In genomic region chr1:139083382-139083781, GRCm38 (mm10) we compare ENCODE assay signal across 14 mouse cellular contexts.
DNase-seq lines count a peak whose midpoint lies in the region; ATAC-seq and TF ChIP-seq lines count a peak whose summit lies in the region.
"Had no signal": no experiment of that assay in that cellular context is flagged by ENCODE, and none has a peak within 500 bp of the region (broad histone marks: within the 10 kb centered on the region; RNA-seq: fewer than 3 reads in every experiment).

No protein-coding gene starts in this region.

- intact Hi-C loops in gastrocnemius, adult 2 months (cut with DNase I) = loop anchor here (1.0 to 5.0 kb wide), 3 partner anchors 171 to 249 kb away; no protein-coding TSS in a partner anchor
- intact Hi-C loops in gastrocnemius, postnatal 36 days (cut with DNase I) = loop anchor here (5.0 kb wide), 1 partner anchor 246 kb away; no protein-coding TSS in a partner anchor

- no peak for ATAC-seq in liver, postnatal 0 days
- ATAC-seq in megakaryocyte, adult 5-6 weeks (ENCODE audit: poor library complexity, severe bottlenecking) = no peak
- ATAC-seq: activated CD4-positive, CD25-positive, alpha-beta regulatory T cell, adult 4 months; forebrain, embryonic 16.5 days had no signal

- peak; percentile 55 for TF ChIP-seq CTCF in gastrocnemius, adult 2 months (IDR thresholded peaks at IDR 0.05)
- peak; percentile 54 for TF ChIP-seq CTCF in liver, postnatal 0 days (IDR thresholded peaks at IDR 0.05; ENCODE audit: low read depth)

- H3K27me3 ChIP-seq in liver, postnatal 0 days (ENCODE audit: insufficient read depth, low read length) = no peaks in the 10 kb centered on the region
- H3K27me3 ChIP-seq: limb, embryonic 15.5 days; stomach, embryonic 15.5 days had no signal

- no peak overlapping the region for H3K27ac ChIP-seq in gastrocnemius, adult 2 months
- H3K27ac ChIP-seq in liver, postnatal 0 days (ENCODE audit: low read depth) = no peak overlapping the region
- H3K27ac ChIP-seq: limb, embryonic 15.5 days; macrophage; stomach, embryonic 15.5 days had no signal

- H3K9ac ChIP-seq in liver, postnatal 0 days (replicated peaks) = no peak overlapping the region
- H3K9ac ChIP-seq: limb, embryonic 15.5 days; stomach, embryonic 15.5 days had no signal

- no peak overlapping the region for H3K4me2 ChIP-seq in liver, postnatal 0 days (ENCODE audit: low read depth, low read length)
- H3K4me2 ChIP-seq: limb, embryonic 15.5 days; stomach, embryonic 15.5 days had no signal

- 61% methylated on average over 2 of the region's 2 CpGs for WGBS in liver, postnatal 0 days (ENCODE audit: insufficient replicate concordance)

- H3K4me3 ChIP-seq in gastrocnemius, adult 2 months = no peak overlapping the region
- no peak overlapping the region for H3K4me3 ChIP-seq in liver, postnatal 0 days (ENCODE audit: low read depth, low read length)
- H3K4me3 ChIP-seq: limb, embryonic 15.5 days; stomach, embryonic 15.5 days had no signal

- no peak for DNase-seq in gastrocnemius, adult 2 months
- no peak for DNase-seq in gastrocnemius, postnatal 36 days
- DNase-seq in liver, postnatal 0 days = no peak
- no peak for DNase-seq in liver
- DNase-seq in ES-CJ7 (ENCODE audit: low read depth, low spot score) = peak; percentile 12
- DNase-seq in naive thymus-derived CD4-positive, alpha-beta T cell, adult 2 months (ENCODE audit: low read depth) = peak; percentile 22
- no peak for DNase-seq in gastrocnemius, adult 8-10 months (ENCODE audit: low spot score in 2 of 2)
- DNase-seq: right cerebral cortex, postnatal 25 days had no signal

- no peak for TF ChIP-seq EP300 in liver, postnatal 0 days (IDR thresholded peaks at IDR 0.05; ENCODE audit: low read depth)

- H3K4me1 ChIP-seq in liver, postnatal 0 days (ENCODE audit: insufficient read depth) = no peaks in the 10 kb centered on the region
- H3K4me1 ChIP-seq: limb, embryonic 15.5 days had no signal

- no peaks in the 10 kb centered on the region for H3K9me3 ChIP-seq in liver, postnatal 0 days (ENCODE audit: low read length)
- H3K9me3 ChIP-seq: limb, embryonic 15.5 days; stomach, embryonic 15.5 days had no signal

- no peaks in the 10 kb centered on the region for H3K36me3 ChIP-seq in liver, postnatal 0 days (replicated peaks; ENCODE audit: insufficient read depth, low read length)
- H3K36me3 ChIP-seq: limb, embryonic 15.5 days; stomach, embryonic 15.5 days had no signal

Comparison
In these comparisons a context has a peak if more than half of its experiments do, and no peak if none do; other contexts are left out.
1. DNase-seq: peak in ES-CJ7 (single experiment) and naive thymus-derived CD4-positive, alpha-beta T cell, adult 2 months (single experiment); none in gastrocnemius, adult 2 months (single experiment), gastrocnemius, postnatal 36 days (0 of 2), liver, postnatal 0 days (single experiment), liver (single experiment) and gastrocnemius, adult 8-10 months (0 of 2).